Mouse (Mus musculus) left cerebral cortex, adult 8-10 months (tissue): Measurements from ENCODE around the gene Kat14. TPM values are rescaled to one million over a fixed set of nuclear protein-coding genes. Genes with fewer than 3 reads are reported as not detected.

ENCODE experiments used
- DNase-seq, 2 experiments: peaks; one replicate each; pipeline ENCODE4 v3.0.0; 2022; ENCODE audit warnings: low spot score in 2 of 2
- total RNA-seq, 4 experiments: library from RNA; stranded (reverse); gene quantifications; 2 replicates each; pipeline ENCODE4 v1.2.4; 2022

Gene Kat14
- total RNA-seq, 4 experiments from 2014 or later: 38.1 to 46.0 (median 42.2) TPM

GRCm38 (mm10) chr2:144450378-144450777 lies 81.6 kb downstream of the Kat14 start:
- DNase-seq: no peak

- DNase-seq: peak; percentile 39 to 57
Measured at GRCm38 (mm10) chr2:144452364-144453008, 83.7 kb downstream of the Kat14 start.

Other genes with a start within 250 kb of the Kat14 start
- gene Mgme1, start 98.3 kb upstream of the Kat14 start, total RNA-seq: 1 to 10 TPM; 4.4 to 6.1 (median 5.4) TPM
- 10 to 100 TPM; 81.2 to 90.5 (median 83.9) TPM for gene Snx5, start 98.1 kb upstream of the Kat14 start, total RNA-seq
- gene Ovol2, start 36.8 kb upstream of the Kat14 start, total RNA-seq: 10 to 100 TPM in 3 of 4 experiments, 1 to 10 TPM in 1; 9.8 to 12.3 (median 11.1) TPM
- gene Pet117, start within 50 bp of the Kat14 start, total RNA-seq: 10 to 100 TPM in 2 of 4 experiments, 1 to 10 TPM in 2; 6.4 to 10.3 (median 9.2) TPM
- 100 to 1,000 TPM; 194 to 219 (median 202) TPM for gene Dzank1, start 158.4 kb downstream of the Kat14 start, total RNA-seq
- gene Polr3f, start 158.7 kb downstream of the Kat14 start, total RNA-seq: 10 to 100 TPM; 20.7 to 25.0 (median 23.7) TPM
- gene Rbbp9, start 181.9 kb downstream of the Kat14 start, total RNA-seq: 10 to 100 TPM; 27.2 to 29.6 (median 28.3) TPM
- gene Sec23b, start 187.2 kb downstream of the Kat14 start, total RNA-seq: 10 to 100 TPM; 45.7 to 65.9 (median 51.7) TPM
- gene Smim26, start 225.1 kb downstream of the Kat14 start, total RNA-seq: 10 to 100 TPM; 43.5 to 54.6 (median 48.8) TPM
- gene Dtd1, start 230.9 kb downstream of the Kat14 start, total RNA-seq: 10 to 100 TPM; 59.8 to 64.5 (median 62.2) TPM